Mouse (Mus musculus): ENCODE results near the gene Gm21732. TPM values are rescaled to one million over a fixed set of nuclear protein-coding genes. Genes with fewer than 3 reads are reported as not detected.
"Not testable (repeated sequence)": the region's sequence is repeated elsewhere in the genome, so short reads cannot be mapped to it uniquely, and the experiment has no call there.

Gm21732 gene
- not detected in 2 replicates for total RNA-seq (2014; rRNA removed)
- not detected in 2 replicates for polyA plus RNA-seq (2015; fragmentation: Nextera tagmentation; extraction: Ambion mirVana)

DNA sequence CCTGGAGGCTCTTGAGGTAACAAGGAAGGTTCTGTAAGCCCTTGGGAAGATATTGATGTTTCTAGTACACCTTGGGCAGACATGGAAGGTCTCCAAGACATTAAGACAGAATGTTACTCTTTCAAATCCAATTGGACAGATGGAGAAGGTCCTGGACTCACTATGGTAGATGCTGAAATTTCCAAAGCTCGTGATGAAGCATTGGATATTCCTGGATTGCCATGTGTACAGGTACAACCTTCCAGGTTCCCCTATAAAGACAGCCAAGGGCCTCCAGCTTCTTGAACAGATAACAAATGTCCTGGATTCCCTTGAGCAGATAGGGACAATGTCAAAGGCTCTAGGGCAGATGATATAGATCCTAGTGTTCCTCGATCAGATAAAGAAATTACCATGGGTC is at the start of gene Gm21732:
TSS of gene Gm21732 (minus strand) at position 101 of the 400 bp plus-strand sequence.
- no CpG with 5 or more reads among the region's 2 CpGs for WGBS
- H3K4me3 ChIP-seq (ENCODE audit: low read length); H3K9me3 ChIP-seq (ENCODE audit: low read length); H3K9ac ChIP-seq (replicated peaks; ENCODE audit: low read length); H3K36me3 ChIP-seq (ENCODE audit: insufficient read depth, low read length); H3K27ac ChIP-seq; H3K4me1 ChIP-seq (ENCODE audit: insufficient read depth, low read length); DNase-seq (ENCODE audit: low spot score); ATAC-seq; H3K27me3 ChIP-seq (ENCODE audit: insufficient read depth, low read length); H3K4me2 ChIP-seq (ENCODE audit: low read depth, low read length): not testable (repeated sequence)

Other genes with a start within 250 kb of the Gm21732 start
- not detected in 2 replicates for gene Gm20897, start 73.5 kb downstream of the Gm21732 start, total RNA-seq (2014; rRNA removed)
- gene Gm20897, start 73.5 kb downstream of the Gm21732 start, polyA plus RNA-seq (2015; fragmentation: Nextera tagmentation; extraction: Ambion mirVana), result not detected in 2 replicates

All from hindbrain, postnatal 0 days (tissue).